Mouse (Mus musculus): Measurements from ENCODE around the gene Rassf10.

The Rassf10 gene

GRCm38 (mm10) chr7:112956961-112957360 is 3.2 kb downstream of the Rassf10 start:
- no peak for DNase-seq (ENCODE audit: low read depth, low spot score)

DNA sequence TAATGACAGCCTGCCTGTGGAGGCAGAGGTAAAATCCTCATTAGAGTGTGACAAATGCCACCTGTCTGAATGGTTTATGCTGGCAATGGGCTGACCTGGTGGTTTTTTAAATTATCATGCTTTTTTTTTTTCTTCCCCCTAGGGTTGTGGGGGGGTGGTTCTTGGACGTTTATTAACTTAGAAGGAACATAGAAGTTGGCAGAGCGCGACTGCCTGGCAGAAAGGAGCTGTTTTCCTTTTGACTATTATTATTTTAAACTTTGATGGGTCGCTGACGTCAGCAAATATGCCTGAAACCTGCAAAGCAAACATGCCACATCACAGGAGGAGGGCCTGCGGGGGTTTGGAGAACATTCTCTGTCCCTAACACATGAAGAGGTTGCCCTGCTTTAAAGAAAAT is 3.9 kb downstream of the Rassf10 start:
- DNase-seq (ENCODE audit: low read depth, low spot score), result no peak

DNA sequence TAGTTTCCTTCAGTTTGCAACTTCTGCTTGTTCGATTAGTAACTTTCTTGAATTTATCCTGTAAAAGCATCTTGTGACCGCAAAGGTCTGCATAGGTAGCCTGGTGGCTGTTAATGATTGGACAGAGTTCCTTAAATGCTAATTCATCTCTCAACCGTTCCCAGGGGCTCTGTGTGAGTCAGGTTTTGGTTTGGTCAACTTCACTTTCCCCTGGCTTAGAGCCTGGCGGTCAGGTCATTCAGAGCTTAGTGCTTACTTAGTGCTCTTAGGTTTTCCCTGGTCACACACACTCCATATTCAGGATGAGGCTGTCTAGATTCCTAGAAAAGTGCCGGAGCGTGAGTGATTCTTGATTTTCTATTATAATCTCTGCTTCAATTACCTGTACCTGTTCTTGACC is 12.6 kb downstream of the Rassf10 start:
- DNase-seq (ENCODE audit: low read depth, low spot score), result no peak

DNA sequence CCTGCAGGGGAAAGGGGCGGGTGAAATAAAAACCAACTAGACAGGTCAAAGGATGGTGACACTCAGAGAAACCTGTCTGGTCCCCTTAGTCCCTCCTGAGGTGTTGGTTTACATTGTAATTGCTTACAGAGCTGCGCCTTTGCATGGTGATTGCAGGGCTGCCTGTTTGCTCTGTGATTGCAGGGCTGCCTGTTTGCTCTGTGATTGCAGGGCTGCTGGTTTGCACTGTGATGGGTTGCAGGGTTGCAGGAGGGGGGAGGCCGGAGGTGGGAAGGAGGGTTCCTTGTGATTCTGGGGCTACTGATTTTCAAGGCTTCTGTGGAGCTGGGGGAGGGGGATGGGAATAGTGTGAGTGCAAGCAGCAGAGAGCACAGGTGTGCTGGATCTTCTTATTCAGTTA is 13.0 kb downstream of the Rassf10 start:
- DNase-seq (ENCODE audit: low read depth, low spot score), result no peak

DNA sequence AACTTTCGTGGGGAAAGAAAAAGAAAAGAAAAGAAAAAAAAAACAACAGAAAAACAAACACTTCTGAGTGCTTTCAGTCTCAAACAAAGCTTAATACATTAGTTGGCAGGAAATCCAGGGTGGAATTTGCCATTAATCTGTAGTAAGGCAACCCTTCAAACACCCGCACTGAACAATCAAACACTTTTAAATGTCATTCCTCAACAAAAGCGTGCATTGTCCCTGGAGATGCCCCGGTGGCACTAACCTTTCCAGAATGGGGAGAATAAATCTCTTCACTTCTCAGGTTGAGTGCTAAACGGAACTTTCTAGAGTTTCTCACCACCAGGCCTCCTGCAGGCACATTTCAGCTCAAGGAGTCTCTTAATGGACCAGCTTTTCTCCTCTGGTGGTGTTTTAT is 29.6 kb downstream of the Rassf10 start:
- DNase-seq (ENCODE audit: low read depth, low spot score), result peak; percentile 18

DNA sequence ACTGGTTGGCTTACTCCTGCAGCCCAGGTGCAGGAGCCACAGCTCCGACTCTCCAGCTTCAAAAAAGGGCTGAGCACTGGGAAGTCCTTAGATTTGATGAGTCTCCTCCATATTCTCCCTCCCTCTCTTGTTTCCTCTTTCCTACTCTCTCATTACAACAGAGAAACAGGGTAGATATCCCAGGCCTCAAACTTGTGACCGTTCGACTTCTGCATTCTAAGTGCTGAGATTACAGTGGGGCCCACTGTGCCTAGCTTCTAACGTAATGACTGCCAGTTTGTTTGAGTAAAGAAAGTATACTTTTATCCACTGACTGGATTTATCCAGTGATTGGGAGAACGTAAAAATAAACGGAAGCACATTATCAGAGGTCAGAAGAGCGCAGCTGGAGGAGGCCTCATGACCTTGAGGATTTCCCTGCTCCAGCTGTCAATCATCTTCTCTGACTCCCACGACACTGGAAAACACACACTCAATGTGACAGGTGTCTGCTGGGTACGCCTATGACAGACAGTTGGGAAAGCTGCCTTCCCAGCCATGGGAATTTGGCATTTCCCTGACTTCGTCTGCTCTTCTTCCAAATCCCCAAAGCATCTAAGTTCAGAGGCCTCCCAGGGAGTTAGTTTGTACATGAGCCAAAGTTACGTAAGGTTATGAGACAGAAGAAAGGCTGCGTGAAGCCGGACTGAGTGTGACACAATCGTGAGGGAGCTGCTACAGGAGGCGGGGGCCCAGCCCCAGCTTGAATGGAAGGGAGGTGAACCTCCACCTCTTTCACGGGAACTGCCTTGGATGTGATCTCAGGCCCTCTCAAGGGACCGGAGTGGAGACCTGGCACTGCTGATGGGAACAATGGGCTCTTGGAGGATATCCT is 31.2 kb downstream of the Rassf10 start:
- no peak for DNase-seq (ENCODE audit: low read depth, low spot score)

GRCm38 (mm10) chr7:112985578-112985949 is 31.8 kb downstream of the Rassf10 start:
- DNase-seq (ENCODE audit: low read depth, low spot score), result no peak

DNA sequence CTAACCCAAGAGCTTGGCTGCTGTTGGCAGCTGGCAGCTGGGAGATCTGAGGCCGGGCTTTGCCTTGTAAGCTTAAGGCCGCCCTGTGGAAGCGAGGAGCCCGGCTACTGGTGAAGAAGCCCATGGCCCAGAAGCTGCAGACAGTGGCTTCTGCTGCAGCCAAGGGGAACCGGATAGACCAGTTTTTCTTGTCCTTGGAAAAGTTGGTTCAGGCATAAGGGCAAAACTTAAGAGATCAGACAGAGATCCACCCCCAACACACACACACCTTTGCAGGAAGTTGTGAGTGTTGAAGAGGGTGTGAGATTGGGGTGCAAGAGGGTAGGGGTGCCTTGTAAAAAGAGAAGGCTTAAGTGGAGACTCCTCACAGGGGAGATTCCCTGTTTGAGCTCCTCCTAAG is 39.2 kb downstream of the Rassf10 start:
- no peak for DNase-seq (ENCODE audit: low read depth, low spot score)

GRCm38 (mm10) chr7:113003565-113004255 is 49.9 kb downstream of the Rassf10 start:
- DNase-seq (ENCODE audit: low read depth, low spot score), result no peak

DNA sequence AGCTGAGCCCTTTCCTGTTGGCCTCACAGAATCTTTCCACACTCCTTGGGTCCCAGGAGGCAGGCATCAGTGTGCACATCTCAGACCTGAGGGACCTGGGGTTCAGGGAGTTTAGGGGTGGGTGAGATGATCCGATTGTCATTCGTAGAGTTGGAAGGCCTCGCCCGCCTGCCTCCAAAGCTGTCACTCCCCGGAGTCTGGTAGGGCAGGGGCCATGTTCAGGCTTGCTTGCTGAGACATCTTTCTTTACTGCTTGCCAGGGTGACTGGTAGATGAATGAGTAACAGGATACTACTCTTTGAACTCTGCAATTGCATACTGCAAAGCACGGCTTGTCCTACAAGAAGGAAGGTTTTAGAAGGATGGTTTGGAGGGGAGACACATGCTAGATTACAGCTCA is 52.0 kb downstream of the Rassf10 start:
- no peak for DNase-seq (ENCODE audit: low read depth, low spot score)
